Mouse (Mus musculus) G1E (cell line): ENCODE data around the gene 5830473C10Rik. TPM values are rescaled to one million over a fixed set of nuclear protein-coding genes. Genes with fewer than 3 reads are reported as not detected.

Experiments used
- ATAC-seq: 2 replicates; pipeline ENCODE4 v1.8.0; 2016; ENCODE audit warnings: mild to moderate bottlenecking; ENCODE audit not compliant: insufficient number of reproducible peaks, poor library complexity, low FRiP score, severe bottlenecking; ENCODE audit errors: extremely low read depth
- DNase-seq: peaks from one replicate; pipeline ENCODE4 v3.0.0; 2012; ENCODE audit warnings: low spot score
- H3K27me3 ChIP-seq: 2 replicates; pipeline ENCODE4 v1.6.1; 2012; ENCODE audit warnings: mild to moderate bottlenecking, low read length, inconsistent platforms; ENCODE audit not compliant: insufficient read depth
- H3K36me3 ChIP-seq: replicated peaks from 2 replicates; pipeline ENCODE3; 2012; ENCODE audit warnings: mild to moderate bottlenecking, inconsistent platforms
- H3K4me1 ChIP-seq: 2 replicates; pipeline ENCODE4 v1.6.1; 2012; ENCODE audit warnings: low read depth, low read length, inconsistent platforms, mixed read lengths; ENCODE audit not compliant: insufficient read depth
- H3K4me3 ChIP-seq: 2 replicates; pipeline ENCODE4 v1.5.1; 2012; ENCODE audit warnings: low read depth, mild to moderate bottlenecking, inconsistent platforms, low read length, moderate library complexity, mixed read lengths
- H3K9me3 ChIP-seq: replicated peaks from 2 replicates; pipeline ENCODE4 v1.6.1; 2012; ENCODE audit warnings: inconsistent platforms
- CTCF ChIP-seq: IDR thresholded peaks from 2 replicates; pipeline ENCODE4 v1.5.1; 2012; ENCODE audit warnings: low read depth, low read length, inconsistent platforms, mixed read lengths
- GATA1 ChIP-seq: IDR thresholded peaks from 2 replicates; pipeline ENCODE4 v1.6.1; 2012; ENCODE audit warnings: borderline replicate concordance, low read length, inconsistent platforms, mixed read lengths
- GATA2 ChIP-seq: IDR thresholded peaks from 2 replicates; pipeline ENCODE4 v1.6.1; 2012; ENCODE audit warnings: low read depth, low read length, inconsistent platforms, borderline replicate concordance
- POLR2AphosphoS5 ChIP-seq: IDR thresholded peaks from 2 replicates; pipeline ENCODE4 v1.6.1; 2012; ENCODE audit warnings: low read depth, low read length, inconsistent platforms; ENCODE audit not compliant: insufficient replicate concordance
- TAL1 ChIP-seq: conservative IDR thresholded peaks from 2 replicates; pipeline ENCODE4 v1.6.1; 2012; ENCODE audit warnings: low read depth, low read length, inconsistent platforms, mixed read lengths
- polyA plus RNA-seq: library from polyadenylated mRNA; stranded (reverse); fragments of >175 nt; gene quantifications from 2 replicates; pipeline ENCODE4 v1.2.3, GENCODE M21; 2012
- total RNA-seq, 2 experiments: library from RNA; stranded (forward) in 1 of 2; stranded (reverse) in 1 of 2; fragments of 200-1000 nt in 1 of 2; fragments of >200 nt in 1 of 2; fragmentation: Nextera tagmentation in 1 of 2; gene quantifications; 2 replicates each; pipeline ENCODE4 v1.2.3; 2014 to 2017

Gene 5830473C10Rik
- total and polyA plus RNA-seq, 3 experiments: not detected

GRCm38 (mm10) chr5:90641218-90641610 is 80.3 kb downstream of the 5830473C10Rik start:
- peaks cover 5% of the 10 kb centered on the region; the same call in 1 of the 2 replicates for H3K27me3 ChIP-seq
- H3K9me3 ChIP-seq: no peaks in the 10 kb centered on the region
- no peak for DNase-seq
- no peaks in the 10 kb centered on the region for H3K36me3 ChIP-seq
- no peak for TF ChIP-seq GATA2
- TF ChIP-seq POLR2AphosphoS5: no peak
- TF ChIP-seq GATA1: no peak
- TF ChIP-seq CTCF: no peak
- TF ChIP-seq TAL1: no peak
- no peaks in the 10 kb centered on the region for H3K4me1 ChIP-seq
- no peak for ATAC-seq
- no peak overlapping the region for H3K4me3 ChIP-seq

GRCm38 (mm10) chr5:90645579-90645978 is 84.7 kb downstream of the 5830473C10Rik start:
- H3K4me1 ChIP-seq: no peaks in the 10 kb centered on the region
- H3K27me3 ChIP-seq: peaks cover under 1% of the 10 kb centered on the region; the same call in 1 of the 2 replicates
- TF ChIP-seq GATA2 (no peak), TAL1 (no peak), POLR2AphosphoS5 (no peak), GATA1 (no peak), CTCF (no peak)
- ATAC-seq (no peak), DNase-seq (no peak)
- H3K36me3 ChIP-seq: no peaks in the 10 kb centered on the region
- H3K4me3 ChIP-seq: no peak overlapping the region
- no peaks in the 10 kb centered on the region for H3K9me3 ChIP-seq

- Histone ChIP-seq H3K27me3 (no peaks in the 10 kb centered on the region), H3K4me1 (no peaks in the 10 kb centered on the region), H3K9me3 (no peaks in the 10 kb centered on the region), H3K36me3 (no peaks in the 10 kb centered on the region), H3K4me3 (no peak overlapping the region)
- ATAC-seq (no peak), DNase-seq (no peak)
- TF ChIP-seq GATA2: no peak
- no peak for TF ChIP-seq TAL1
- TF ChIP-seq GATA1: no peak
- no peak for TF ChIP-seq POLR2AphosphoS5
- no peak for TF ChIP-seq CTCF
Measured at GRCm38 (mm10) chr5:90646398-90646797, 85.5 kb downstream of the 5830473C10Rik start.

Other genes starting within 250 kb of the 5830473C10Rik start
- gene Ankrd17, start 194.5 kb upstream of the 5830473C10Rik start, total RNA-seq (2014; fragmentation: Nextera tagmentation): 161 and 182 TPM in 2 replicates
- gene Ankrd17, start 194.5 kb upstream of the 5830473C10Rik start, total RNA-seq (2017): 82.0 and 97.9 TPM in 2 replicates
- gene Ankrd17, start 194.5 kb upstream of the 5830473C10Rik start, polyA plus RNA-seq: 17.5 and 23.3 TPM in 2 replicates
- 8.3 and 15.5 TPM in 2 replicates for gene Gm9958, start 193.9 kb upstream of the 5830473C10Rik start, total RNA-seq (2014; fragmentation: Nextera tagmentation)
- gene Gm9958, start 193.9 kb upstream of the 5830473C10Rik start, total RNA-seq (2017): 4.3 and 4.4 TPM in 2 replicates
- 0.13 and 0.25 TPM in 2 replicates for gene Gm9958, start 193.9 kb upstream of the 5830473C10Rik start, polyA plus RNA-seq
- gene Alb, start 100.2 kb upstream of the 5830473C10Rik start, total RNA-seq (2014; fragmentation: Nextera tagmentation): not detected in 2 replicates
- 0.17 TPM in 1 of 2 replicates, not detected in the other for gene Alb, start 100.2 kb upstream of the 5830473C10Rik start, total RNA-seq (2017)
- not detected in 2 replicates for gene Alb, start 100.2 kb upstream of the 5830473C10Rik start, polyA plus RNA-seq
- not detected in 2 replicates for gene Afp, start 70.4 kb upstream of the 5830473C10Rik start, total RNA-seq (2014; fragmentation: Nextera tagmentation)
- gene Afp, start 70.4 kb upstream of the 5830473C10Rik start, total RNA-seq (2017): 1.7 TPM in 2 replicates
- gene Afp, start 70.4 kb upstream of the 5830473C10Rik start, polyA plus RNA-seq: not detected in 2 replicates
- not detected in 2 replicates for gene Afm, start 42.2 kb upstream of the 5830473C10Rik start, total RNA-seq (2014; fragmentation: Nextera tagmentation)
- gene Afm, start 42.2 kb upstream of the 5830473C10Rik start, total RNA-seq (2017): 0.06 TPM in 1 of 2 replicates, not detected in the other
- gene Afm, start 42.2 kb upstream of the 5830473C10Rik start, polyA plus RNA-seq: not detected in 2 replicates
- gene Rassf6, start 79.5 kb downstream of the 5830473C10Rik start, total RNA-seq (2014; fragmentation: Nextera tagmentation): not detected in 2 replicates
- gene Rassf6, start 79.5 kb downstream of the 5830473C10Rik start, total RNA-seq (2017): not detected in 2 replicates
- gene Rassf6, start 79.5 kb downstream of the 5830473C10Rik start, polyA plus RNA-seq: not detected in 2 replicates
- not detected in 2 replicates for gene Cxcl5, start 198.3 kb downstream of the 5830473C10Rik start, total RNA-seq (2014; fragmentation: Nextera tagmentation)
- not detected in 2 replicates for gene Cxcl5, start 198.3 kb downstream of the 5830473C10Rik start, total RNA-seq (2017)
- not detected in 2 replicates for gene Cxcl5, start 198.3 kb downstream of the 5830473C10Rik start, polyA plus RNA-seq
- 9.5 and 16.3 TPM in 2 replicates for gene Ppbp, start 207.4 kb downstream of the 5830473C10Rik start, total RNA-seq (2014; fragmentation: Nextera tagmentation)
- gene Ppbp, start 207.4 kb downstream of the 5830473C10Rik start, total RNA-seq (2017): 1.2 and 1.4 TPM in 2 replicates
- gene Ppbp, start 207.4 kb downstream of the 5830473C10Rik start, polyA plus RNA-seq: 0.31 and 0.51 TPM in 2 replicates
- 73.3 and 84.5 TPM in 2 replicates for gene Pf4, start 211.3 kb downstream of the 5830473C10Rik start, total RNA-seq (2014; fragmentation: Nextera tagmentation)
- gene Pf4, start 211.3 kb downstream of the 5830473C10Rik start, total RNA-seq (2017): 31.9 and 45.6 TPM in 2 replicates
- gene Pf4, start 211.3 kb downstream of the 5830473C10Rik start, polyA plus RNA-seq: 2.9 and 6.8 TPM in 2 replicates
- gene Cxcl3, start 225.0 kb downstream of the 5830473C10Rik start, total RNA-seq (2014; fragmentation: Nextera tagmentation): not detected in 2 replicates
- 0.06 and 0.16 TPM in 2 replicates for gene Cxcl3, start 225.0 kb downstream of the 5830473C10Rik start, total RNA-seq (2017)
- gene Cxcl3, start 225.0 kb downstream of the 5830473C10Rik start, polyA plus RNA-seq: 0.25 and 0.54 TPM in 2 replicates
- gene Cxcl15, start 233.4 kb downstream of the 5830473C10Rik start, total RNA-seq (2014; fragmentation: Nextera tagmentation): not detected in 2 replicates
- gene Cxcl15, start 233.4 kb downstream of the 5830473C10Rik start, total RNA-seq (2017): 0.06 and 0.11 TPM in 2 replicates
- gene Cxcl15, start 233.4 kb downstream of the 5830473C10Rik start, polyA plus RNA-seq: not detected in 2 replicates